Mouse (Mus musculus) heart, postnatal 0 days (tissue): Measurements from ENCODE around the gene Mrtfb.

Experiments used
- CTCF ChIP-seq: IDR thresholded peaks from 2 replicates; pipeline ENCODE4 v1.5.1; 2016; ENCODE audit warnings: antibody characterized with exemption, control low read depth, low read depth
- EP300 ChIP-seq: IDR thresholded peaks from 2 replicates; pipeline ENCODE4 v1.6.1; 2016; ENCODE audit warnings: antibody characterized with exemption, low read depth

DNA sequence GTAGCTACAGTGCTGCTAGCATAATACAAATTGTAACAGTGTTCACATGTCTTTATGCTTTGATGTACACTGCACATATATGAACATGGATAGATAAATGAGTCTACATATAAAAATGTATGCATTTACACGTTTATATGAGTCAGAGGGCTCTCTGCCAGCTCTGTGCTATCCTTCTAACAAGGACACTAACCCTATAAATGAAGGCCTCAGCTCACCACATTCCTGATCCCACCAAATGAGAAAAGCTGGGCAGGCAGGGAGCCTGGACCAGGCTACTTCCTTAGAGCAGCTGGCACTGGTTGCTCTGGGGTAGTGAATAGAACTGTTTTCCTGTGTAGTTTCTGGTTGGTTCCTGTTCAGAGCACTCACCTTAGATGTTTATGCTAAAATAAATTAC lies 110.0 kb downstream of the Mrtfb start:
- no peak for TF ChIP-seq EP300
- TF ChIP-seq CTCF, result no peak
